Mouse (Mus musculus): ENCODE measurements around the gene Eif2b2.

The Eif2b2 gene

GRCm38 (mm10) chr12:85256074-85256751 is 36.9 kb downstream of the Eif2b2 start:
- DNase-seq (ENCODE audit: low spot score) = no peak

- no peak for DNase-seq (ENCODE audit: low spot score)
Measured at GRCm38 (mm10) chr12:85257008-85257639, 37.8 kb downstream of the Eif2b2 start.

GRCm38 (mm10) chr12:85262489-85262888 is 43.2 kb downstream of the Eif2b2 start:
- no peak for DNase-seq (ENCODE audit: low spot score)

- DNase-seq (ENCODE audit: low spot score) = no peak
Measured at GRCm38 (mm10) chr12:85263190-85263589, 43.9 kb downstream of the Eif2b2 start.

- DNase-seq (ENCODE audit: low spot score) = no peak
Measured at GRCm38 (mm10) chr12:85264531-85264930, 45.2 kb downstream of the Eif2b2 start.

GRCm38 (mm10) chr12:85264940-85265339 is 45.7 kb downstream of the Eif2b2 start:
- DNase-seq (ENCODE audit: low spot score) = no peak

GRCm38 (mm10) chr12:85266248-85266647 is 47.0 kb downstream of the Eif2b2 start:
- no peak for DNase-seq (ENCODE audit: low spot score)

GRCm38 (mm10) chr12:85269821-85270220 is 50.5 kb downstream of the Eif2b2 start:
- no peak for DNase-seq (ENCODE audit: low spot score)

GRCm38 (mm10) chr12:85270319-85270718 is 51.0 kb downstream of the Eif2b2 start, which contains the start of gene Mlh3:
Gene Mlh3, minus strand, starts transcription at chr12:85270599.
- DNase-seq (ENCODE audit: low spot score) = peak; percentile 43

- no peak for DNase-seq (ENCODE audit: low spot score)
Measured at GRCm38 (mm10) chr12:85271132-85271842, 52.0 kb downstream of the Eif2b2 start.

- no peak for DNase-seq (ENCODE audit: low spot score)
Measured at GRCm38 (mm10) chr12:85271843-85272206, 52.5 kb downstream of the Eif2b2 start.

- no peak for DNase-seq (ENCODE audit: low spot score)
Measured at GRCm38 (mm10) chr12:85273508-85273907, 54.2 kb downstream of the Eif2b2 start.
